Mouse (Mus musculus): ENCODE data around the gene Arl13a. TPM values are rescaled to one million over a fixed set of nuclear protein-coding genes. Genes with fewer than 3 reads are reported as not detected.
A peak's percentile ranks its signal among the peaks of the same experiment; 100 is the strongest.
"Not testable (repeated sequence)": the region's sequence is repeated elsewhere in the genome, so short reads cannot be mapped to it uniquely, and the experiment has no call there.

Arl13a gene
- total RNA-seq (2017): not detected in 3 replicates

GRCm38 (mm10) chrX:134187201-134187600 lies at the start of gene Arl13a:
Gene Arl13a (plus strand): TSS chrX:134187501.
- ATAC-seq (replicated peaks; ENCODE audit: insufficient number of reproducible peaks, low FRiP score, low TSS enrichment, poor library complexity, severe bottlenecking): not testable (repeated sequence)

- ATAC-seq (replicated peaks; ENCODE audit: insufficient number of reproducible peaks, low FRiP score, low TSS enrichment, poor library complexity, severe bottlenecking): no peak
Measured at GRCm38 (mm10) chrX:134140024-134140423, 47.3 kb upstream of the Arl13a start.

GRCm38 (mm10) chrX:134141551-134141950 lies 45.8 kb upstream of the Arl13a start:
- ATAC-seq (replicated peaks; ENCODE audit: insufficient number of reproducible peaks, low FRiP score, low TSS enrichment, poor library complexity, severe bottlenecking): no peak

GRCm38 (mm10) chrX:134141986-134142385 lies 45.3 kb upstream of the Arl13a start:
- ATAC-seq (replicated peaks; ENCODE audit: insufficient number of reproducible peaks, low FRiP score, low TSS enrichment, poor library complexity, severe bottlenecking): no peak

- no peak for ATAC-seq (replicated peaks; ENCODE audit: insufficient number of reproducible peaks, low FRiP score, low TSS enrichment, poor library complexity, severe bottlenecking)
Measured at GRCm38 (mm10) chrX:134158151-134158550, 29.1 kb upstream of the Arl13a start.

GRCm38 (mm10) chrX:134160442-134160841 lies 26.9 kb upstream of the Arl13a start:
- no peak for ATAC-seq (replicated peaks; ENCODE audit: insufficient number of reproducible peaks, low FRiP score, low TSS enrichment, poor library complexity, severe bottlenecking)

GRCm38 (mm10) chrX:134162043-134162720 lies 25.1 kb upstream of the Arl13a start, which contains the start of gene Xkrx:
Gene Xkrx (minus strand): TSS chrX:134162076.
- ATAC-seq (replicated peaks; ENCODE audit: insufficient number of reproducible peaks, low FRiP score, low TSS enrichment, poor library complexity, severe bottlenecking): no peak

- ATAC-seq (replicated peaks; ENCODE audit: insufficient number of reproducible peaks, low FRiP score, low TSS enrichment, poor library complexity, severe bottlenecking): no peak
Measured at GRCm38 (mm10) chrX:134162826-134163225, 24.5 kb upstream of the Arl13a start.

GRCm38 (mm10) chrX:134163484-134163883 lies 23.8 kb upstream of the Arl13a start:
- 0 out of 2 replicates have a peak, but pooled peaks have one; percentile 43 for ATAC-seq (replicated peaks; ENCODE audit: insufficient number of reproducible peaks, low FRiP score, low TSS enrichment, poor library complexity, severe bottlenecking)

GRCm38 (mm10) chrX:134170584-134170983 lies 16.7 kb upstream of the Arl13a start:
- ATAC-seq (replicated peaks; ENCODE audit: insufficient number of reproducible peaks, low FRiP score, low TSS enrichment, poor library complexity, severe bottlenecking): no peak

- no peak for ATAC-seq (replicated peaks; ENCODE audit: insufficient number of reproducible peaks, low FRiP score, low TSS enrichment, poor library complexity, severe bottlenecking)
Measured at GRCm38 (mm10) chrX:134174699-134175098, 12.6 kb upstream of the Arl13a start.

- no peak for ATAC-seq (replicated peaks; ENCODE audit: insufficient number of reproducible peaks, low FRiP score, low TSS enrichment, poor library complexity, severe bottlenecking)
Measured at GRCm38 (mm10) chrX:134208491-134208890, 21.2 kb downstream of the Arl13a start.

- ATAC-seq (replicated peaks; ENCODE audit: insufficient number of reproducible peaks, low FRiP score, low TSS enrichment, poor library complexity, severe bottlenecking): no peak
Measured at GRCm38 (mm10) chrX:134211151-134211642, 23.9 kb downstream of the Arl13a start.

- ATAC-seq (replicated peaks; ENCODE audit: insufficient number of reproducible peaks, low FRiP score, low TSS enrichment, poor library complexity, severe bottlenecking): no peak
Measured at GRCm38 (mm10) chrX:134218161-134218560, 30.9 kb downstream of the Arl13a start.

GRCm38 (mm10) chrX:134220618-134221017 lies 33.3 kb downstream of the Arl13a start:
- ATAC-seq (replicated peaks; ENCODE audit: insufficient number of reproducible peaks, low FRiP score, low TSS enrichment, poor library complexity, severe bottlenecking): no peak

GRCm38 (mm10) chrX:134221856-134222255 lies 34.6 kb downstream of the Arl13a start, which contains the start of gene Nox1:
Gene Nox1 (minus strand): TSS chrX:134221956.
- no peak for ATAC-seq (replicated peaks; ENCODE audit: insufficient number of reproducible peaks, low FRiP score, low TSS enrichment, poor library complexity, severe bottlenecking)

- ATAC-seq (replicated peaks; ENCODE audit: insufficient number of reproducible peaks, low FRiP score, low TSS enrichment, poor library complexity, severe bottlenecking): no peak
Measured at GRCm38 (mm10) chrX:134233048-134233447, 45.7 kb downstream of the Arl13a start.

- ATAC-seq (replicated peaks; ENCODE audit: insufficient number of reproducible peaks, low FRiP score, low TSS enrichment, poor library complexity, severe bottlenecking): no peak
Measured at GRCm38 (mm10) chrX:134238266-134238665, 51.0 kb downstream of the Arl13a start.

GRCm38 (mm10) chrX:134245946-134246345 lies 58.6 kb downstream of the Arl13a start:
- no peak for ATAC-seq (replicated peaks; ENCODE audit: insufficient number of reproducible peaks, low FRiP score, low TSS enrichment, poor library complexity, severe bottlenecking)

- ATAC-seq (replicated peaks; ENCODE audit: insufficient number of reproducible peaks, low FRiP score, low TSS enrichment, poor library complexity, severe bottlenecking): no peak
Measured at GRCm38 (mm10) chrX:134248202-134248601, 60.9 kb downstream of the Arl13a start.
